Mouse (Mus musculus): Measurements from ENCODE around the gene Gbp9. TPM values are rescaled to one million over a fixed set of nuclear protein-coding genes. Genes with fewer than 3 reads are reported as not detected.
"Not testable (repeated sequence)": the region's sequence is repeated elsewhere in the genome, so short reads cannot be mapped to it uniquely, and the experiment has no call there.

The Gbp9 gene
- polyA plus RNA-seq, 1 experiment, result 3.6 TPM

DNA sequence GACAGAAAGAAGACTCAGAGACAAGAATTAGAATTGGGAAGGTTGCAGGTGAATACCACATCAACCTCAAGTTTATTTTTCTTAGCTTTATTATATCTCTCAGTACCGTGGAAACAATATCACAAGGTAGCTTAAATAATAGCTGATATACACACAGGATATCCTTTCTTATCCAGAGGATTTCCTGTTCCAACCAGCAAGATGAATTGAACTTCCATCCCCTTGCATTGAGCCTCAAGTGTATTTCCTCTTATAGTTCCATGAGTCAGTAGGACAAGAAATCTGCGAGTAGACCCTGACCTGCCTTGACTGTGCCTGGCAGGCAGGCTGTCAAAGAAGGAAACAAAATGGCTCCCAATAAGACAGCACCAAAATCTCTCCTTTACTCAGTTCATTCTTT, 23.6 kb downstream of the Gbp9 start:
- TF ChIP-seq GATA1 (IDR thresholded peaks at IDR 0.05; ENCODE audit: borderline replicate concordance, low read length), result no peak
- peaks cover 46% of the 10 kb centered on the region for H3K36me3 ChIP-seq (replicated peaks; ENCODE audit: low read length)
- H3K4me3 ChIP-seq (replicated peaks), result no peak overlapping the region
- H3K4me1 ChIP-seq, result peaks cover 63% of the 10 kb centered on the region
- H3K9me3 ChIP-seq, result no peaks in the 10 kb centered on the region; the same call in 1 of the 2 replicates
- H3K27me3 ChIP-seq (replicated peaks), result no peaks in the 10 kb centered on the region

DNA sequence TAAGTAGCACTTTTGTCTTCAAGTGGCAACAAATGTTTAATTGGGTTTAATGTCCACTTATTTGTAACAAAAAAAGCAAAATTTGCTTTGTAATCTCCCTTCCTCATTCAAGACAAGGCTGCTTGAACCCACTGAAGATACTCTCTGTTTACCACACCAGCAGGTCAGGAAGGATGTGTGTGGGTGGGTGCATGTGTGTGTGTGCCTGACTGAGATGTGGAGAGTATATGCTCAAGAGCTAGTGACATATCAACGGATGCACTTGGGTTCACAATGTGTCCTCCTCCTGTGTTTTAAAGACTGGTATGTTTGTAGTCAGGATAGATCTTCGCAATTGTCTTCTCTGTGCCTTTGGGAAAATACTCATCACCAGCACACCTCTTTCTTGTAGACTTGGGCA, 24.6 kb downstream of the Gbp9 start:
- Histone ChIP-seq H3K9me3 (no peaks in the 10 kb centered on the region; the same call in 1 of the 2 replicates), H3K4me3 (replicated peaks) (peak overlapping the region; percentile 46), H3K36me3 (replicated peaks; ENCODE audit: low read length) (peaks cover 37% of the 10 kb centered on the region), H3K27me3 (replicated peaks) (no peaks in the 10 kb centered on the region), H3K4me1 (peaks cover 63% of the 10 kb centered on the region)
- TF ChIP-seq GATA1 (IDR thresholded peaks at IDR 0.05; ENCODE audit: borderline replicate concordance, low read length) (no peak; the same call in 2 of the 3 replicates), FLI1 (IDR thresholded peaks at IDR 0.05; ENCODE audit: low read length) (no peak)

DNA sequence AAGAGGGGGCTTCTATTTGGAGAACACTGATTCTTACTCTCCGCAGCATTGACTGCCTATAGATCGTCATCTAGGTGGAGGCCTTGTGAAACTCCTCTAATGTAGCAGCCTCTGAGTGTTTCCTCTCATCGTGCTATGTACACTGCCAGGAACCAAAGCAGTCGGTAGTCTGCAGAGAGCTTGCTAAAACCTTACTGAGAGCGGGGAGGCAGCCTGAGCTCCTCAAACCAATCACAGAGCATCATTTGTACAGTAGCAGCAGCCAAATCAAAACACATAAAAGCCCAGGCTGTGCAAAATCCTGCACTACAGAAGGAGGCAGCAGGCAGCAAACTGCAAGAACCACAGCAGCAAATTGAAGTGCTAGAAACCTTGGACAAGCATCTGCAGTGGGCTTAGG, 25.7 kb downstream of the Gbp9 start:
- H3K4me1 ChIP-seq, result peaks cover 67% of the 10 kb centered on the region
- H3K27me3 ChIP-seq (replicated peaks), result no peaks in the 10 kb centered on the region
- TF ChIP-seq GATA1 (IDR thresholded peaks at IDR 0.05; ENCODE audit: borderline replicate concordance, low read length) (no peak), FLI1 (IDR thresholded peaks at IDR 0.05; ENCODE audit: low read length) (no peak)

DNA sequence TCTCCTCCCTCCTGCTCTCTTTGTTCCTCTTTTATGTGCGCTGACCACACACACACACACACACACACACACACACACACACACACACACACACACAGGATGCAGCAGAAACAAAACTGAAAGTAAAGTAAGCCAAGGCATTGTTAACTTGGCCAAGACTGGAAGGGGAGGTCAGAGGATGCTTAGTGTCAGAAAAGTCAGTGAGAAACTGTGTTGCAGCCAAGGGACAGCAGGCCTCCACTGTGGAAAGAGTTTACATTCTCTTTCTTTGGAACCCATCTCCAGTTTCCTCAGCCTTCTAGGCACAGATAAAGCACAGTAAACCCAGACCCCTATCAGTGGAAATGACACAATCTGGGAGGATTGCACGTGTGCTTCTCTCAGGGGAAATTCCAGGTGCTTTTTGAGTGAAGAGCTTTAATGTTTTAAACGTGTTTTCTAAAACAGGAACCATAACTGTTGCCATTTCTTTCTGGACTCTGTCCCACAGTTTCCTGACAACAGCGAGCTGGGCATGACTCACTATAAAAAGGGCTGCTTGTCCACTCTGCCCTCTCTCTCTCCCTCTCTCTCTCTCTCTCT, 29.0 kb downstream of the Gbp9 start:
- H3K36me3 ChIP-seq (replicated peaks; ENCODE audit: low read length); H3K27me3 ChIP-seq (replicated peaks); H3K9me3 ChIP-seq: not testable (repeated sequence)
- Histone ChIP-seq H3K4me3 (replicated peaks) (peak overlapping the region; percentile 84), H3K4me1 (peaks cover 48% of the 10 kb centered on the region)

More for the DNA sequence above, 25.7 kb downstream of the Gbp9 start:
- Histone ChIP-seq H3K4me3 (replicated peaks) (no peak overlapping the region), H3K36me3 (replicated peaks; ENCODE audit: low read length) (peaks cover 27% of the 10 kb centered on the region), H3K9me3 (no peaks in the 10 kb centered on the region; the same call in 1 of the 2 replicates)

DNA sequence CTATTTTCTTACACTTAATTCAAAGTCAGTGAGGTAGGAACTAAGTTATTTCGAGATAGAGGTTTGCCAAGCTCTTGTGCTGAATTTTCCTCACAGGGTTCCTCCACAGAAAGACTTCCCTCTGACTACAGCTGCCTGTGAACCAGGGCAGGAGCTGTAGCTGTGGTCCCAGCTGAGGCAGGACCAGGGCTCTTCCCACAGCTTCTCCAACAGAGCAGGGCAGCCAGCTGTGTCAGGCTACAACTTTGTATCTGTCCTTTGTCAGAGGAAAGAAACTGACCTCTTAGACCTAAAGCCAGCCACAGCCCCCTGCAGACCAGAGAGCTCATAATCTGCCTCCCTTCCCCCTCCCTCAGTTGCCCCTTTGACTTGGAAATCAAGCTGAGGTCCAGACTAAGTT, 29.6 kb downstream of the Gbp9 start:
- Histone ChIP-seq H3K4me3 (replicated peaks) (peak overlapping the region; percentile 77), H3K4me1 (peaks cover 42% of the 10 kb centered on the region)
- H3K9me3 ChIP-seq; H3K36me3 ChIP-seq (replicated peaks; ENCODE audit: low read length); H3K27me3 ChIP-seq (replicated peaks): not testable (repeated sequence)

DNA sequence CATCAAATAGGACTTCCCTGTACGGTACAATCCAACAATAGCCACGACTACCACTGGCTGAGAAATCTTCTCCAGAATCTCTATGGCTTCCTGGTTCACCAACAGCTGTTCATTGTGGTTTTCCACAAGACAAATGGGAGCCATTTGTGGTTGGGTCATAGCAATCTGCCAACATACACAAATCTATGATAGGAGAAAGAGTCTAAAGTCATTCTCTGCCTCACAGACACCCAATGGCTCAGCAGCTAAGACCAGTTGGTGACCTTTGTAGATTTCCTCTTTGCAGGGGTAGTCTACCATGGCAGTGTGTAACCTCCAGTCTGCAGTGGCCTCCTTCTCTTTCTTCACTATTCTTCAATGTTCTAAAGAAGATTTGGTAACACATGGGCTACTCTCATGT, 33.6 kb downstream of the Gbp9 start:
- peaks cover 15% of the 10 kb centered on the region for H3K36me3 ChIP-seq (replicated peaks; ENCODE audit: low read length)
- H3K9me3 ChIP-seq; H3K4me3 ChIP-seq (replicated peaks): not testable (repeated sequence)
- peaks cover 16% of the 10 kb centered on the region for H3K4me1 ChIP-seq
- H3K27me3 ChIP-seq (replicated peaks), result peaks cover 11% of the 10 kb centered on the region

DNA sequence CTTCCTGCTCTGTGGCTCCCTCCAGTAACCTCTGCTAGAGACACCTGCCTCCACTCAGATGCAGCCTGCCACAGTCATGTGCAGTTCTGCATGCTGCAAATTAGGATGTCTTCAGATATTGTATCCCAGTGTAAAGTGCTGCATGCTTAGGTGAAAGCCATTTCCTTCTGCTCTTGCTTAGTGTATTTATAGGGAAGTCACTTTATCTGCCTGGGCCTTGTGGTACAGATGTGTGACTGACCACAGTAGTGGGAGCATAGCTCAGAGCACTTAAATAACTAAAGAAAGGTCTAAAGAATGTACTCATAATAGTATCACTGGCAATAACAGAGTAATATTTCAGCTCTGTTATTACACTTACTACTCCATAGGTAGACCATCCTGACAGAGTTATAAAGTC, 57.4 kb downstream of the Gbp9 start:
- Histone ChIP-seq H3K9me3 (peaks cover 8% of the 10 kb centered on the region), H3K36me3 (replicated peaks; ENCODE audit: low read length) (peaks cover 32% of the 10 kb centered on the region), H3K27me3 (replicated peaks) (no peaks in the 10 kb centered on the region), H3K4me3 (replicated peaks) (no peak overlapping the region), H3K4me1 (peaks cover 13% of the 10 kb centered on the region)
- TF ChIP-seq FLI1 (IDR thresholded peaks at IDR 0.05; ENCODE audit: low read length) (no peak), GATA1 (IDR thresholded peaks at IDR 0.05; ENCODE audit: borderline replicate concordance, low read length) (no peak)

DNA sequence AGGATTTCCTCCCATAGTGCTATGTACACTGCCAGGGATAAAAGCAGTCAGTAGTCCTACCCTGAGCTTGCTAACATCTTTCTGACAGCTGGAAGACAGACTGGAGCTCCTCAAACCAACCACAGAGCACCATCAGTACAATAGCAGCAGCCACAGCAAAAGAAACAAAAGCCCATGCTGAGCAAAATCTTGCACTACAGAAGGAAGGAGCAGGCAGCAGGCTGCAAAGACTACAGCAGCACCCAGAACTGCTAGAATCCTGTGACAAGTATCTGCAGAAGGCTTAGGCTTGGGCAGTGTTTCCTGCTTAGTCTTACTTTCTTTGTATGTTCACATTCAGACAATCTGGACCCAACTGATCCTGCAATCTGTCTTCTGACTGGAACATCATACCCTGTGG, 71.0 kb downstream of the Gbp9 start:
- H3K4me1 ChIP-seq, result not testable (repeated sequence)

DNA sequence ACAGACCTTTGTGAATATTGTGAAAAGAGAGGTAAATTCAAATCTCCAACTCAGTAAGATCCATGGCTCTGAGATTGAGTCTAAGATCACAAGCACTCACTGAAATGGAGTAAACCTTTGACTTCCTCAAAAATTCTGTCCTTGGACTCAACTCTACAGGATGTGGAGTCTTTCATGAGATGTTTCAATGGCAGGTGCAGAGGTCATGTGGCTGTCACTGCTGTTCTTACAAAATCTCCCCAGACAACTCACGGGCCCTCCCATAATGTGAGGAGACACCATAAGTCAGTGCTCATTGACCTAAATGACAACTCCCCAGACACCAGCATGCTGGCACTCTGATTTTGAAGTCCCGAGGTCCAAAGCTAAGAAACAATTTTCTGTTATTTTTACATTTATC, 74.9 kb downstream of the Gbp9 start:
- H3K4me3 ChIP-seq (replicated peaks); H3K36me3 ChIP-seq (replicated peaks; ENCODE audit: low read length); H3K9me3 ChIP-seq; H3K27me3 ChIP-seq (replicated peaks); H3K4me1 ChIP-seq: not testable (repeated sequence)

More for the DNA sequence above, 71.0 kb downstream of the Gbp9 start:
- not testable (repeated sequence) for H3K9me3 ChIP-seq; H3K36me3 ChIP-seq (replicated peaks; ENCODE audit: low read length); H3K27me3 ChIP-seq (replicated peaks); H3K4me3 ChIP-seq (replicated peaks)

DNA sequence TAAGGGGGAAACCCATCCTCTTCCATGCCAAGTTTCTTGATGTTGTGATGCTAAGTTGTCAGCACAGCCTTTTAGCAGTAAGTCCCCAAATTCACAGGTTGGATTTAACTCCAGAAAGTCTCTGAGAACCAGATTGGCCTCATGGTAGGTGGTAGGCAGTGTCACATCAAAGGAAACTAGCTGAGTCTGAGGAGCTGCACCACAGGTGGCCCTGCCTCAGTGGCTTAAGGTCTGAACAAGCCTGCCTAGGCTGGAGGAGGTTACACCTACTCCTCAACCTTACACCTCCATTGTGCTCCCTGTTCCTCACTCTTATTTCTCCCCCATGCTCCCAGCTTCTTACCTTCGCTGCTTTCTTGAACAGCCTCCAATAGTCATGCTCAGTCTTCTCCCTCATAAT, 76.0 kb downstream of the Gbp9 start:
- H3K4me1 ChIP-seq, result peaks cover 5% of the 10 kb centered on the region; the same call in 1 of the 2 replicates
- TF ChIP-seq FLI1 (IDR thresholded peaks at IDR 0.05; ENCODE audit: low read length) (no peak), GATA1 (IDR thresholded peaks at IDR 0.05; ENCODE audit: borderline replicate concordance, low read length) (no peak)

DNA sequence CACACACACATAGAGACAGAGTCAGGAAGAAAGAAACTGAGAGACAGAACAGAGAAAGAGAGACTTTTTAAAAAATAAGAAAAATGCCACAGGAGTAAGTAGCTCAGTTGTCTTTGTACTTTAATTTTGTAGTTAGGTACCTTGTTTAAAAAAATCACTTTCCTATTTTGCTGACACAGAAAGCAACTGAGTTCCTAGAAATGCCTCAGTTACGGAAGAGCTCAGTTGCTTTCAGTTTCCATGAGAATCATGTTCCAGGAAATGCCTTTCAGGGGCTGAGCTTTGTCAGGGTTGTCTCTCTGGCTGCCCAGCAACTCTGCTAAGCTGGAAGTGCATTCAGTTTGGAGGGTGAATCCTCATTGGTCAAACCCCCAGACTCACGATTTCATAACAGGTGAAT, 76.9 kb downstream of the Gbp9 start:
- peak overlapping the region; percentile 69 for H3K4me3 ChIP-seq (replicated peaks)
- not testable (repeated sequence) for H3K27me3 ChIP-seq (replicated peaks); H3K36me3 ChIP-seq (replicated peaks; ENCODE audit: low read length); H3K9me3 ChIP-seq; H3K4me1 ChIP-seq

More for the DNA sequence above, 76.0 kb downstream of the Gbp9 start:
- Histone ChIP-seq H3K36me3 (replicated peaks; ENCODE audit: low read length) (no peaks in the 10 kb centered on the region), H3K4me3 (replicated peaks) (no peak overlapping the region), H3K9me3 (peaks cover 3% of the 10 kb centered on the region; the same call in 1 of the 2 replicates), H3K27me3 (replicated peaks) (peaks cover 7% of the 10 kb centered on the region)

All from megakaryocyte, embryonic 14.5 days (primary cell).